Mouse (Mus musculus) cerebellum, adult 2 months (tissue): ENCODE results near the gene Dab2ip.

ENCODE experiments used
- CTCF ChIP-seq: fragments of 200-500 bp; IDR thresholded peaks from 2 replicates; pipeline ENCODE4 v1.5.1; 2011; ENCODE audit warnings: low read depth, mild to moderate bottlenecking, control low read depth, low read length, moderate library complexity, borderline replicate concordance; ENCODE audit not compliant: insufficient read depth
- POLR2A ChIP-seq: fragments of 200-500 bp; IDR thresholded peaks from 2 replicates; pipeline ENCODE4 v1.6.1; 2011; ENCODE audit warnings: low read length, control low read depth, borderline replicate concordance; ENCODE audit not compliant: insufficient read depth

DNA sequence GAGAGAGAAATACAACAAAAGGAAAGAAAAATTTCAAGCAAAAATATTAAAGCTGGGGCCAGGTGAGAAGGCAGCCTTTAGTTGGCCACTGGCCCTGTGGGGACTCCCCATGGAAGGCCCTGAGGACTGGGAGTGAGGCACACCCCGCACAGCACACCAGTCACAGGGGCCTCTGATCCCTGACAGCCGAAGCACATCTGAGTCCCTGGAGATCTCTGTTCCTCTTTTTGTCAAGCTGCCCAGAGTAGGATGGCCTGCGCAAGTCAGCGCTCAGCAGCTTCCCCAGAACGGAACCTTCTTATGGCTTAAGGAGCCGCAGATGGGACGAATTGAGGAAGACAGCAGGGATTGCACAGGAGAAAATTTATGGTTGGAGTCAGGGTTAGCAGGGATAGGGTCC lies 198.4 kb downstream of the Dab2ip start:
- TF ChIP-seq POLR2A, result no peak
- TF ChIP-seq CTCF, result no peak
